Comparison of ENCODE assay signal across 16 mouse cellular contexts in genomic region chr17:13679725-13680124, GRCm38 (mm10).
DNase-seq lines count a peak whose midpoint lies in the region; ATAC-seq and TF ChIP-seq lines count a peak whose summit lies in the region.
"Had no signal": no experiment of that assay in that cellular context is flagged by ENCODE, and none has a peak within 500 bp of the region (broad histone marks: within the 10 kb centered on the region; RNA-seq: fewer than 3 reads in every experiment).

No protein-coding gene starts in this region.

- H3K4me2 ChIP-seq in neural tube, embryonic 13.5 days, result no peak overlapping the region
- no peak overlapping the region for H3K4me2 ChIP-seq in neural tube, embryonic 15.5 days
- H3K4me2 ChIP-seq in hindbrain, embryonic 12.5 days (replicated peaks), result no peak overlapping the region
- H3K4me2 ChIP-seq: embryonic facial prominence, embryonic 12.5 days; heart, embryonic 12.5 days had no signal

- H3K36me3 ChIP-seq in neural tube, embryonic 13.5 days, result no peaks in the 10 kb centered on the region
- H3K36me3 ChIP-seq in neural tube, embryonic 15.5 days, result no peaks in the 10 kb centered on the region
- no peaks in the 10 kb centered on the region for H3K36me3 ChIP-seq in hindbrain, embryonic 12.5 days
- H3K36me3 ChIP-seq: embryonic facial prominence, embryonic 12.5 days had no signal

- DNase-seq in cerebellum, postnatal 10 days, result peak; percentile 70 to 73
- DNase-seq in cerebellum, adult 9-10 months, result no peak
- DNase-seq in left cerebral cortex, adult 2 months (ENCODE audit: extremely low spot score in 1 of 2, low spot score in 2 of 2), result no peak
- no peak for DNase-seq in gastrocnemius, postnatal 25 days
- DNase-seq: adrenal gland, adult 8-10 months; cerebellum, adult 11-12 months; gastrocnemius, postnatal 10 days; liver, postnatal 0 days; retina, postnatal 1 day; spleen, adult 18-20 months had no signal

- peaks cover 46% of the 10 kb centered on the region for H3K4me1 ChIP-seq in neural tube, embryonic 13.5 days (replicated peaks)
- H3K4me1 ChIP-seq in neural tube, embryonic 15.5 days, result peaks cover 15% of the 10 kb centered on the region; the same call in 1 of the 2 replicates
- H3K4me1 ChIP-seq in hindbrain, embryonic 12.5 days, result peaks cover 41% of the 10 kb centered on the region

- H3K27me3 ChIP-seq in neural tube, embryonic 13.5 days, result no peaks in the 10 kb centered on the region
- H3K27me3 ChIP-seq in neural tube, embryonic 15.5 days (replicated peaks), result no peaks in the 10 kb centered on the region
- no peaks in the 10 kb centered on the region for H3K27me3 ChIP-seq in hindbrain, embryonic 12.5 days
- H3K27me3 ChIP-seq: embryonic facial prominence, embryonic 12.5 days; heart, embryonic 12.5 days had no signal

- no peak for ATAC-seq in neural tube, embryonic 13.5 days (ENCODE audit: low read depth)
- ATAC-seq in neural tube, embryonic 15.5 days (ENCODE audit: low FRiP score), result no peak
- no peak for ATAC-seq in hindbrain, embryonic 12.5 days (ENCODE audit: low FRiP score)
- no peak for ATAC-seq in inflammation-experienced regulatory T-cells, adult 6 months
- ATAC-seq: liver, postnatal 0 days had no signal

- peak overlapping the region; percentile 73 for H3K27ac ChIP-seq in neural tube, embryonic 13.5 days (replicated peaks)
- no peak overlapping the region for H3K27ac ChIP-seq in neural tube, embryonic 15.5 days (replicated peaks)
- peak overlapping the region; percentile 41; the same call in 1 of the 2 replicates for H3K27ac ChIP-seq in hindbrain, embryonic 12.5 days
- no peak overlapping the region for H3K27ac ChIP-seq in left cerebral cortex, adult 2 months
- H3K27ac ChIP-seq: embryonic facial prominence, embryonic 12.5 days had no signal

- no peak overlapping the region for H3K4me3 ChIP-seq in neural tube, embryonic 13.5 days
- no peak overlapping the region for H3K4me3 ChIP-seq in neural tube, embryonic 15.5 days (replicated peaks)
- no peak overlapping the region for H3K4me3 ChIP-seq in hindbrain, embryonic 12.5 days
- H3K4me3 ChIP-seq in left cerebral cortex, adult 2 months, result no peak overlapping the region
- H3K4me3 ChIP-seq: embryonic facial prominence, embryonic 12.5 days; heart, embryonic 12.5 days had no signal

- intact Hi-C loops in left cerebral cortex, adult 2 months (cut with DNase I), result loop anchor here (5.0 kb wide), 2 partner anchors 112 to 153 kb away; no protein-coding TSS in a partner anchor

- WGBS in neural tube, embryonic 13.5 days, result 75% methylated on average over 6 of the region's 6 CpGs
- WGBS in neural tube, embryonic 15.5 days, result 74% methylated on average over 6 of the region's 6 CpGs
- WGBS in hindbrain, embryonic 12.5 days, result 69% methylated on average over 6 of the region's 6 CpGs

- H3K9me3 ChIP-seq in neural tube, embryonic 13.5 days, result no peaks in the 10 kb centered on the region
- no peaks in the 10 kb centered on the region for H3K9me3 ChIP-seq in neural tube, embryonic 15.5 days (replicated peaks)
- H3K9me3 ChIP-seq in hindbrain, embryonic 12.5 days (replicated peaks), result no peaks in the 10 kb centered on the region
- H3K9me3 ChIP-seq: embryonic facial prominence, embryonic 12.5 days; heart, embryonic 12.5 days had no signal

- no peak overlapping the region for H3K9ac ChIP-seq in neural tube, embryonic 13.5 days
- H3K9ac ChIP-seq in neural tube, embryonic 15.5 days (replicated peaks), result no peak overlapping the region
- no peak overlapping the region for H3K9ac ChIP-seq in hindbrain, embryonic 12.5 days
- H3K9ac ChIP-seq: embryonic facial prominence, embryonic 12.5 days; heart, embryonic 12.5 days; liver, postnatal 0 days had no signal

- TF ChIP-seq CTCF in left cerebral cortex, adult 2 months (IDR thresholded peaks at IDR 0.05), result no peak

Comparison
In these comparisons a context has a peak if more than half of its experiments do, and no peak if none do; other contexts are left out.
1. DNase-seq: peak in cerebellum, postnatal 10 days (2 of 2); none in cerebellum, adult 9-10 months (single experiment), left cerebral cortex, adult 2 months (0 of 2) and gastrocnemius, postnatal 25 days (single experiment).
2. H3K27ac ChIP-seq: peak in neural tube, embryonic 13.5 days (single experiment) and hindbrain, embryonic 12.5 days (single experiment); none in neural tube, embryonic 15.5 days (single experiment) and left cerebral cortex, adult 2 months (single experiment).